Comparison of ENCODE assay signal across 33 mouse cellular contexts in genomic region chr7:144753657-144754031, GRCm38 (mm10). TPM values are rescaled to one million over a fixed set of nuclear protein-coding genes. Genes with fewer than 3 reads are reported as not detected.
DNase-seq lines count a peak whose midpoint lies in the region; ATAC-seq and TF ChIP-seq lines count a peak whose summit lies in the region.
"Had no signal": no experiment of that assay in that cellular context is flagged by ENCODE, and none has a peak within 500 bp of the region (broad histone marks: within the 10 kb centered on the region; RNA-seq: fewer than 3 reads in every experiment).

No protein-coding gene starts in this region.

- H3K27me3 ChIP-seq in hindbrain, embryonic 10.5 days (ENCODE audit: insufficient read depth, poor library complexity, severe bottlenecking): peaks cover 16% of the 10 kb centered on the region; the same call in 1 of the 2 replicates
- peaks cover 5% of the 10 kb centered on the region; the same call in 1 of the 2 replicates for H3K27me3 ChIP-seq in hindbrain, embryonic 12.5 days
- H3K27me3 ChIP-seq in midbrain, embryonic 10.5 days (ENCODE audit: low read depth, poor library complexity, severe bottlenecking): no peaks in the 10 kb centered on the region
- H3K27me3 ChIP-seq in midbrain, postnatal 0 days (ENCODE audit: insufficient read depth, low read length): no peaks in the 10 kb centered on the region
- H3K27me3 ChIP-seq in intestine, postnatal 0 days (replicated peaks; ENCODE audit: control insufficient read depth, insufficient read depth, low read length): no peaks in the 10 kb centered on the region
- H3K27me3 ChIP-seq: embryonic facial prominence, embryonic 13.5 days had no signal

- no peak for DNase-seq in hindbrain, embryonic 10.5 days (ENCODE audit: low spot score)
- no peak for DNase-seq in midbrain, embryonic 10.5 days (ENCODE audit: low spot score)
- no peak for DNase-seq in midbrain, postnatal 0 days (ENCODE audit: low spot score)
- no peak for DNase-seq in spleen, postnatal 36 days (ENCODE audit: low spot score in 2 of 2)
- DNase-seq in spleen, adult 18-20 months: no peak
- DNase-seq: adrenal gland, postnatal 14 days; cerebellum, adult 11 months; cerebellum, adult 9-10 months; cerebellum, postnatal 36 days; gastrocnemius, postnatal 36 days; heart, adult 2 months; heart, postnatal 10 days; kidney, adult 18-20 months; kidney, postnatal 36 days; liver, embryonic 13.5 days; lung, adult 2 months; midbrain, embryonic 14.5 days; right cerebral cortex, postnatal 25 days; thymus, adult 2 months; thymus, postnatal 36 days had no signal

- WGBS in hindbrain, embryonic 10.5 days: 89% methylated on average over 9 of the region's 9 CpGs
- 84% methylated on average over 9 of the region's 9 CpGs for WGBS in hindbrain, embryonic 12.5 days
- WGBS in midbrain, embryonic 10.5 days: 90% methylated on average over 9 of the region's 9 CpGs
- WGBS in midbrain, postnatal 0 days: 85% methylated on average over 9 of the region's 9 CpGs
- 54% methylated on average over 9 of the region's 9 CpGs for WGBS in intestine, postnatal 0 days

- 0 out of 2 replicates have a peak overlapping the region, but pooled peaks have one; percentile 40 for H3K27ac ChIP-seq in hindbrain, embryonic 10.5 days
- no peak overlapping the region for H3K27ac ChIP-seq in hindbrain, embryonic 12.5 days
- peak overlapping the region; percentile 49 for H3K27ac ChIP-seq in midbrain, embryonic 10.5 days (replicated peaks)
- H3K27ac ChIP-seq in midbrain, postnatal 0 days (ENCODE audit: low read depth, low read length): no peak overlapping the region
- no peak overlapping the region for H3K27ac ChIP-seq in intestine, postnatal 0 days (ENCODE audit: low read depth, low read length)
- H3K27ac ChIP-seq: embryonic facial prominence, embryonic 13.5 days; forebrain, embryonic 12.5 days; heart, adult 2 months; heart, embryonic 13.5 days; layer of hippocampus, adult 2 months; left cerebral cortex, adult 2 months; liver, embryonic 13.5 days; macrophage had no signal

- no peaks in the 10 kb centered on the region for H3K9me3 ChIP-seq in hindbrain, embryonic 10.5 days
- H3K9me3 ChIP-seq in hindbrain, embryonic 12.5 days (replicated peaks): no peaks in the 10 kb centered on the region
- no peaks in the 10 kb centered on the region for H3K9me3 ChIP-seq in midbrain, embryonic 10.5 days (replicated peaks)
- no peaks in the 10 kb centered on the region for H3K9me3 ChIP-seq in midbrain, postnatal 0 days (ENCODE audit: low read length)
- H3K9me3 ChIP-seq in intestine, postnatal 0 days (ENCODE audit: control insufficient read depth): no peaks in the 10 kb centered on the region
- H3K9me3 ChIP-seq: embryonic facial prominence, embryonic 13.5 days; forebrain, embryonic 12.5 days; heart, embryonic 13.5 days; liver, embryonic 13.5 days had no signal

- TF ChIP-seq CTCF in midbrain, postnatal 0 days (IDR thresholded peaks at IDR 0.05): no peak
- no peak for TF ChIP-seq CTCF in intestine, postnatal 0 days (IDR thresholded peaks at IDR 0.05; ENCODE audit: low read depth)

- no peak overlapping the region for H3K4me3 ChIP-seq in hindbrain, embryonic 10.5 days
- H3K4me3 ChIP-seq in hindbrain, embryonic 12.5 days: no peak overlapping the region
- H3K4me3 ChIP-seq in midbrain, embryonic 10.5 days: no peak overlapping the region
- no peak overlapping the region for H3K4me3 ChIP-seq in midbrain, postnatal 0 days (ENCODE audit: low read depth, low read length)
- no peak overlapping the region for H3K4me3 ChIP-seq in intestine, postnatal 0 days (ENCODE audit: low read depth, low read length)
- H3K4me3 ChIP-seq: embryonic facial prominence, embryonic 13.5 days; erythroblast, embryonic 14.5 days; forebrain, embryonic 12.5 days; heart, adult 2 months; heart, embryonic 13.5 days; layer of hippocampus, adult 2 months; left cerebral cortex, adult 2 months; liver, embryonic 13.5 days had no signal

- no peak overlapping the region for H3K4me2 ChIP-seq in hindbrain, embryonic 12.5 days (replicated peaks)
- no peak overlapping the region for H3K4me2 ChIP-seq in midbrain, postnatal 0 days (ENCODE audit: low read depth, low read length, poor library complexity, severe bottlenecking)
- H3K4me2 ChIP-seq in intestine, postnatal 0 days (replicated peaks; ENCODE audit: low read depth): no peak overlapping the region
- H3K4me2 ChIP-seq: embryonic facial prominence, embryonic 13.5 days; forebrain, embryonic 12.5 days; heart, embryonic 13.5 days; liver, embryonic 13.5 days had no signal

- no peaks in the 10 kb centered on the region for H3K36me3 ChIP-seq in hindbrain, embryonic 10.5 days
- no peaks in the 10 kb centered on the region for H3K36me3 ChIP-seq in hindbrain, embryonic 12.5 days
- H3K36me3 ChIP-seq in midbrain, embryonic 10.5 days: no peaks in the 10 kb centered on the region
- H3K36me3 ChIP-seq in midbrain, postnatal 0 days (ENCODE audit: insufficient read depth, low read length): no peaks in the 10 kb centered on the region
- H3K36me3 ChIP-seq in intestine, postnatal 0 days (ENCODE audit: control insufficient read depth, insufficient read depth): no peaks in the 10 kb centered on the region
- H3K36me3 ChIP-seq: embryonic facial prominence, embryonic 13.5 days; forebrain, embryonic 12.5 days; heart, embryonic 13.5 days; liver, embryonic 13.5 days had no signal

- H3K4me1 ChIP-seq in hindbrain, embryonic 10.5 days (replicated peaks): 0 out of 2 replicates have a peak, but pooled peaks cover 10% of the 10 kb centered on the region
- H3K4me1 ChIP-seq in hindbrain, embryonic 12.5 days: no peaks in the 10 kb centered on the region
- H3K4me1 ChIP-seq in midbrain, embryonic 10.5 days: 0 out of 2 replicates have a peak, but pooled peaks cover 8% of the 10 kb centered on the region
- H3K4me1 ChIP-seq in midbrain, postnatal 0 days (ENCODE audit: insufficient read depth, low read length): no peaks in the 10 kb centered on the region
- H3K4me1 ChIP-seq in intestine, postnatal 0 days (replicated peaks; ENCODE audit: control insufficient read depth, insufficient read depth, low read length): peaks cover 5% of the 10 kb centered on the region
- H3K4me1 ChIP-seq: embryonic facial prominence, embryonic 13.5 days had no signal

- no peak overlapping the region for H3K9ac ChIP-seq in hindbrain, embryonic 12.5 days
- no peak overlapping the region for H3K9ac ChIP-seq in midbrain, postnatal 0 days (replicated peaks; ENCODE audit: low read length, poor library complexity, severe bottlenecking)
- H3K9ac ChIP-seq in intestine, postnatal 0 days (ENCODE audit: low read depth, low read length): no peak overlapping the region
- H3K9ac ChIP-seq: embryonic facial prominence, embryonic 13.5 days; forebrain, embryonic 12.5 days; heart, embryonic 13.5 days; liver, embryonic 13.5 days had no signal

- ATAC-seq in hindbrain, embryonic 12.5 days (ENCODE audit: low FRiP score): no peak
- no peak for ATAC-seq in midbrain, postnatal 0 days (ENCODE audit: low FRiP score)
- peak; percentile 50 for ATAC-seq in intestine, postnatal 0 days
- ATAC-seq: CD4-positive, CD25-positive, alpha-beta regulatory T cell, adult 4 months; hindbrain, embryonic 16.5 days had no signal

RNA-seq across cellular contexts. Expression of gene Ano1, which starts 1.9 kb away (rescaled TPM):
- polyA plus RNA-seq in hindbrain, embryonic 10.5 days (2016; fragmentation: Nextera tagmentation; extraction: Ambion mirVana): 7.4 and 12.9 TPM in 2 replicates
- 6.9 and 7.5 TPM in 2 replicates for polyA plus RNA-seq in hindbrain, embryonic 12.5 days (2016; fragmentation: Nextera tagmentation; extraction: Ambion mirVana)
- 29.4 and 41.5 TPM in 2 replicates for polyA plus RNA-seq in midbrain, embryonic 10.5 days (2016; fragmentation: Nextera tagmentation; extraction: Ambion mirVana)
- 11.6 and 13.5 TPM in 2 replicates for total RNA-seq in midbrain, postnatal 0 days (2014; rRNA removed)
- 5.8 and 7.5 TPM in 2 replicates for polyA plus RNA-seq in midbrain, postnatal 0 days (2015; fragmentation: Nextera tagmentation; extraction: Ambion mirVana)
- polyA plus RNA-seq in intestine, postnatal 0 days (2015; fragmentation: Nextera tagmentation; extraction: Ambion mirVana): 9.0 and 9.3 TPM in 2 replicates
- total RNA-seq: megakaryocyte-erythroid progenitor cell, adult 5-6 weeks; neutrophil, adult 5-6 weeks had no signal
- polyA plus RNA-seq: macrophage had no signal

Comparison
In these comparisons a context has a peak if more than half of its experiments do, and no peak if none do; other contexts are left out.
1. H3K27ac ChIP-seq: peak in hindbrain, embryonic 10.5 days (single experiment) and midbrain, embryonic 10.5 days (single experiment); none in hindbrain, embryonic 12.5 days (single experiment), midbrain, postnatal 0 days (single experiment) and intestine, postnatal 0 days (single experiment).